Mouse (Mus musculus): ENCODE measurements around the gene Iqgap1. TPM values are rescaled to one million over a fixed set of nuclear protein-coding genes. Genes with fewer than 3 reads are reported as not detected.

Iqgap1 gene
- polyA plus RNA-seq, 1 experiment from 2014 or later: 39.4 TPM

- no peak for ATAC-seq (ENCODE audit: insufficient number of reproducible peaks, insufficient read depth, low FRiP score, low read depth)
- Histone ChIP-seq H3K27me3 (ENCODE audit: control insufficient read depth, insufficient read depth, low read length) (no peaks in the 10 kb centered on the region), H3K9me3 (ENCODE audit: control insufficient read depth, low read length) (no peaks in the 10 kb centered on the region), H3K27ac (replicated peaks in 1 of 2; ENCODE audit: control insufficient read depth in 1 of 2, insufficient read depth in 1 of 2, low read depth in 2 of 2, low read length in 2 of 2) (peak overlapping the region in 1 of 2 experiments; percentile 63; a peak in 2 of 4 replicates), H3K36me3 (ENCODE audit: control insufficient read depth, insufficient read depth, low read length) (peaks cover 58% of the 10 kb centered on the region), H3K4me2 (ENCODE audit: low read length) (peak overlapping the region; percentile 9; the same call in 1 of the 2 replicates), H3K9ac (ENCODE audit: low read length) (no peak overlapping the region), H3K4me3 (ENCODE audit: control insufficient read depth in 1 of 2, insufficient read depth in 1 of 2, low read depth in 1 of 2, low read length in 2 of 2) (no peak overlapping the region), H3K4me1 (ENCODE audit: control insufficient read depth in 2 of 2, insufficient read depth in 2 of 2, low read length in 2 of 2) (peaks cover 9 to 36% of the 10 kb centered on the region in 2 experiments)
- WGBS: 60% methylated on average over 1 of the region's 1 CpGs
These were observed 38.4 kb upstream of the Iqgap1 start for GRCm38 (mm10) chr7:80864151-80864550.

GRCm38 (mm10) chr7:80863520-80863919 is 37.7 kb upstream of the Iqgap1 start:
- 78% methylated on average over 5 of the region's 5 CpGs for WGBS

GRCm38 (mm10) chr7:80862475-80862874 is 36.7 kb upstream of the Iqgap1 start:
- no peak overlapping the region; the same call in 1 of the 2 replicates for H3K4me2 ChIP-seq (ENCODE audit: low read length)
- 96% methylated on average over 2 of the region's 2 CpGs for WGBS

More at GRCm38 (mm10) chr7:80863520-80863919, 37.7 kb upstream of the Iqgap1 start:
- Histone ChIP-seq H3K27me3 (ENCODE audit: control insufficient read depth, insufficient read depth, low read length) (no peaks in the 10 kb centered on the region), H3K9me3 (ENCODE audit: control insufficient read depth, low read length) (no peaks in the 10 kb centered on the region), H3K27ac (replicated peaks in 1 of 2; ENCODE audit: control insufficient read depth in 1 of 2, insufficient read depth in 1 of 2, low read depth in 2 of 2, low read length in 2 of 2) (peak overlapping the region; percentile 12 to 63; a peak in 3 of 4 replicates), H3K36me3 (ENCODE audit: control insufficient read depth, insufficient read depth, low read length) (peaks cover 51% of the 10 kb centered on the region), H3K4me2 (ENCODE audit: low read length) (no peak overlapping the region), H3K9ac (ENCODE audit: low read length) (no peak overlapping the region), H3K4me3 (ENCODE audit: control insufficient read depth in 1 of 2, insufficient read depth in 1 of 2, low read depth in 1 of 2, low read length in 2 of 2) (no peak overlapping the region), H3K4me1 (ENCODE audit: control insufficient read depth in 2 of 2, insufficient read depth in 2 of 2, low read length in 2 of 2) (peaks cover 9 to 36% of the 10 kb centered on the region in 2 experiments)
- no peak for ATAC-seq (ENCODE audit: insufficient number of reproducible peaks, insufficient read depth, low FRiP score, low read depth)

GRCm38 (mm10) chr7:80860729-80861274 is 35.0 kb upstream of the Iqgap1 start, which contains the start of gene Zscan2:
Zscan2 (plus strand) TSS chr7:80860920.
- Histone ChIP-seq H3K9me3 (ENCODE audit: control insufficient read depth, low read length) (no peaks in the 10 kb centered on the region), H3K4me1 (ENCODE audit: control insufficient read depth in 2 of 2, insufficient read depth in 2 of 2, low read length in 2 of 2) (peaks cover 7 to 29% of the 10 kb centered on the region in 2 experiments), H3K27me3 (ENCODE audit: control insufficient read depth, insufficient read depth, low read length) (no peaks in the 10 kb centered on the region), H3K4me3 (ENCODE audit: control insufficient read depth in 1 of 2, insufficient read depth in 1 of 2, low read depth in 1 of 2, low read length in 2 of 2) (peak within 1 kb of the TSS; percentile 70 to 99), H3K9ac (ENCODE audit: low read length) (peak within 1 kb of the TSS; percentile 86), H3K27ac (replicated peaks in 1 of 2; ENCODE audit: control insufficient read depth in 1 of 2, insufficient read depth in 1 of 2, low read depth in 2 of 2, low read length in 2 of 2) (peak within 1 kb of the TSS; percentile 87 to 95), H3K4me2 (ENCODE audit: low read length) (peak within 1 kb of the TSS; percentile 77), H3K36me3 (ENCODE audit: control insufficient read depth, insufficient read depth, low read length) (peaks cover 26% of the 10 kb centered on the region)
- under 1% methylated on average over 40 of the region's 40 CpGs for WGBS
- peak; percentile 95 for ATAC-seq (ENCODE audit: insufficient number of reproducible peaks, insufficient read depth, low FRiP score, low read depth)

More at GRCm38 (mm10) chr7:80862475-80862874, 36.7 kb upstream of the Iqgap1 start:
- Histone ChIP-seq H3K9ac (ENCODE audit: low read length) (no peak overlapping the region), H3K36me3 (ENCODE audit: control insufficient read depth, insufficient read depth, low read length) (peaks cover 41% of the 10 kb centered on the region), H3K9me3 (ENCODE audit: control insufficient read depth, low read length) (no peaks in the 10 kb centered on the region), H3K27ac (replicated peaks in 1 of 2; ENCODE audit: control insufficient read depth in 1 of 2, insufficient read depth in 1 of 2, low read depth in 2 of 2, low read length in 2 of 2) (no peak overlapping the region), H3K27me3 (ENCODE audit: control insufficient read depth, insufficient read depth, low read length) (no peaks in the 10 kb centered on the region), H3K4me3 (ENCODE audit: control insufficient read depth in 1 of 2, insufficient read depth in 1 of 2, low read depth in 1 of 2, low read length in 2 of 2) (no peak overlapping the region), H3K4me1 (ENCODE audit: control insufficient read depth in 2 of 2, insufficient read depth in 2 of 2, low read length in 2 of 2) (peaks cover 9 to 36% of the 10 kb centered on the region in 2 experiments)
- ATAC-seq (ENCODE audit: insufficient number of reproducible peaks, insufficient read depth, low FRiP score, low read depth): no peak

- peak overlapping the region; percentile 63 for H3K9ac ChIP-seq (ENCODE audit: low read length)
- no peaks in the 10 kb centered on the region for H3K27me3 ChIP-seq (ENCODE audit: control insufficient read depth, insufficient read depth, low read length)
- no peak overlapping the region for H3K27ac ChIP-seq (replicated peaks in 1 of 2; ENCODE audit: control insufficient read depth in 1 of 2, insufficient read depth in 1 of 2, low read depth in 2 of 2, low read length in 2 of 2)
- under 1% methylated on average over 13 of the region's 13 CpGs for WGBS
- no peak for ATAC-seq (ENCODE audit: insufficient number of reproducible peaks, insufficient read depth, low FRiP score, low read depth)
- H3K9me3 ChIP-seq (ENCODE audit: control insufficient read depth, low read length): no peaks in the 10 kb centered on the region
- peak overlapping the region; percentile 64 to 70 for H3K4me3 ChIP-seq (ENCODE audit: control insufficient read depth in 1 of 2, insufficient read depth in 1 of 2, low read depth in 1 of 2, low read length in 2 of 2)
- H3K4me2 ChIP-seq (ENCODE audit: low read length): peak overlapping the region; percentile 77
- peaks cover 7 to 29% of the 10 kb centered on the region in 2 experiments for H3K4me1 ChIP-seq (ENCODE audit: control insufficient read depth in 2 of 2, insufficient read depth in 2 of 2, low read length in 2 of 2)
- peaks cover 20% of the 10 kb centered on the region for H3K36me3 ChIP-seq (ENCODE audit: control insufficient read depth, insufficient read depth, low read length)
These were observed 34.5 kb upstream of the Iqgap1 start for GRCm38 (mm10) chr7:80860227-80860626.

GRCm38 (mm10) chr7:80857181-80857580 is 31.4 kb upstream of the Iqgap1 start:
- H3K4me1 ChIP-seq (ENCODE audit: control insufficient read depth in 2 of 2, insufficient read depth in 2 of 2, low read length in 2 of 2): peaks cover 2 to 10% of the 10 kb centered on the region in 2 experiments; a peak in 2 of 4 replicates
- H3K36me3 ChIP-seq (ENCODE audit: control insufficient read depth, insufficient read depth, low read length): no peaks in the 10 kb centered on the region
- H3K27me3 ChIP-seq (ENCODE audit: control insufficient read depth, insufficient read depth, low read length): no peaks in the 10 kb centered on the region
- no peak overlapping the region for H3K4me2 ChIP-seq (ENCODE audit: low read length)
- ATAC-seq (ENCODE audit: insufficient number of reproducible peaks, insufficient read depth, low FRiP score, low read depth): no peak
- H3K27ac ChIP-seq (replicated peaks in 1 of 2; ENCODE audit: control insufficient read depth in 1 of 2, insufficient read depth in 1 of 2, low read depth in 2 of 2, low read length in 2 of 2): no peak overlapping the region
- no peak overlapping the region for H3K9ac ChIP-seq (ENCODE audit: low read length)
- WGBS: 15% methylated on average over 6 of the region's 6 CpGs
- no peak overlapping the region for H3K4me3 ChIP-seq (ENCODE audit: control insufficient read depth in 1 of 2, insufficient read depth in 1 of 2, low read depth in 1 of 2, low read length in 2 of 2)
- H3K9me3 ChIP-seq (ENCODE audit: control insufficient read depth, low read length): no peaks in the 10 kb centered on the region

- no peak overlapping the region for H3K9ac ChIP-seq (ENCODE audit: low read length)
- no peak overlapping the region for H3K4me2 ChIP-seq (ENCODE audit: low read length)
- H3K36me3 ChIP-seq (ENCODE audit: control insufficient read depth, insufficient read depth, low read length): no peaks in the 10 kb centered on the region
- H3K27ac ChIP-seq (replicated peaks in 1 of 2; ENCODE audit: control insufficient read depth in 1 of 2, insufficient read depth in 1 of 2, low read depth in 2 of 2, low read length in 2 of 2): no peak overlapping the region
- no peaks in the 10 kb centered on the region for H3K27me3 ChIP-seq (ENCODE audit: control insufficient read depth, insufficient read depth, low read length)
- 0 out of 4 replicates have a peak, but pooled peaks cover 0 to 2% of the 10 kb centered on the region in 2 experiments for H3K4me1 ChIP-seq (ENCODE audit: control insufficient read depth in 2 of 2, insufficient read depth in 2 of 2, low read length in 2 of 2)
- no peak overlapping the region for H3K4me3 ChIP-seq (ENCODE audit: control insufficient read depth in 1 of 2, insufficient read depth in 1 of 2, low read depth in 1 of 2, low read length in 2 of 2)
- no peaks in the 10 kb centered on the region for H3K9me3 ChIP-seq (ENCODE audit: control insufficient read depth, low read length)
- ATAC-seq (ENCODE audit: insufficient number of reproducible peaks, insufficient read depth, low FRiP score, low read depth): no peak
These were observed 29.5 kb upstream of the Iqgap1 start for GRCm38 (mm10) chr7:80855316-80855715.

All from heart, embryonic 14.5 days (tissue).